Mouse (Mus musculus) lung, embryonic 16.5 days (tissue): ENCODE results near the gene Polg2. TPM values are rescaled to one million over a fixed set of nuclear protein-coding genes. Genes with fewer than 3 reads are reported as not detected.
A peak's percentile ranks its signal among the peaks of the same experiment; 100 is the strongest.
"Not testable (repeated sequence)": the region's sequence is repeated elsewhere in the genome, so short reads cannot be mapped to it uniquely, and the experiment has no call there.

Experiments used
- ATAC-seq: fragments of 200-750 bp; cut with Nextera tagmentation; 2 replicates; pipeline ENCODE4 v1.8.0; 2017; ENCODE audit warnings: low read depth, mild to moderate bottlenecking, moderate library complexity
- H3K27ac ChIP-seq: fragments of 300-500 bp; sonication (generic); 2 replicates; pipeline ENCODE4 v1.5.1; 2014; ENCODE audit warnings: mild to moderate bottlenecking, control low read depth, low read length
- H3K27me3 ChIP-seq: fragments of 300-500 bp; sonication (generic); 2 replicates; pipeline ENCODE4 v1.6.1; 2014; ENCODE audit warnings: low read depth, low read length, mixed read lengths; ENCODE audit not compliant: control insufficient read depth, insufficient read depth
- H3K36me3 ChIP-seq: fragments of 300-500 bp; sonication (generic); 2 replicates; pipeline ENCODE4 v1.6.1; 2014; ENCODE audit warnings: low read length; ENCODE audit not compliant: control insufficient read depth, insufficient read depth
- H3K4me1 ChIP-seq: fragments of 300-500 bp; sonication (generic); replicated peaks from 2 replicates; pipeline ENCODE4 v1.6.1; 2014; ENCODE audit warnings: low read length, mixed read lengths; ENCODE audit not compliant: control insufficient read depth, insufficient read depth
- H3K4me2 ChIP-seq: fragments of 300-500 bp; sonication (generic); 2 replicates; pipeline ENCODE4 v1.6.1; 2014; ENCODE audit warnings: low read depth, low read length, control low read depth
- H3K4me3 ChIP-seq: fragments of 300-500 bp; sonication (generic); 2 replicates; pipeline ENCODE4 v1.5.1; 2014; ENCODE audit warnings: mild to moderate bottlenecking, low read length, control low read depth
- H3K9ac ChIP-seq: fragments of 300-500 bp; sonication (generic); 2 replicates; pipeline ENCODE4 v1.6.1; 2014; ENCODE audit warnings: low read length, control low read depth
- H3K9me3 ChIP-seq: fragments of 300-500 bp; sonication (generic); 2 replicates; pipeline ENCODE4 v1.6.1; 2016; ENCODE audit warnings: low read length; ENCODE audit not compliant: control insufficient read depth
- WGBS: fragments of 180-500 bp; shearing (Covaris S2); extraction: QIAGEN DNeasy Blood & Tissue Kit; methylation state at CpG from one replicate; pipeline ENCODE4 v1.1.7; 2014; 5-methylcytosine and 5-hydroxymethylcytosine counted together
- polyA plus RNA-seq: library from polyadenylated mRNA; unstranded; fragments of >200 nt; fragmentation: Nextera tagmentation; extraction: Ambion mirVana; gene quantifications from 2 replicates; pipeline ENCODE4 v1.2.1, GENCODE M21; 2015

Polg2 gene
- polyA plus RNA-seq, 1 experiment from 2014 or later: 9.0 TPM

DNA sequence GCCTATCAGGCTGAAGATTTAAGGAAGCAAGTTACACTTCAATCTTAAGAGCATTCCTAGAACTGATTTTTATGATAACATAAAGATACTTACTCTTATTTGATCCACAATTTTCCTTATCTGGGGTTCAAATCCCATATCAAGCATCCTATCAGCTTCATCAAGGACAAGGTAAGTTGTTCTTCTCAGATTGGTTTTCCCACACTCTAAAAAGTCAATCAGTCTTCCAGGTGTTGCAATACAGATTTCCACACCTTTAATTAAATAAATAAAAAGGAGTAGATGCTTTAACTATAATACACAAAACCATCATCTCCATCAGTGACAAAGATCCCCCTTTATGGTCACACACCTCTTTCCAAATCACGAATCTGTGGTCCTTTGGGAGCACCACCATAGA lies 5.7 kb upstream of the Polg2 start:
- H3K36me3 ChIP-seq: peaks cover 44% of the 10 kb centered on the region
- 62% methylated on average over 1 of the region's 1 CpGs for WGBS

DNA sequence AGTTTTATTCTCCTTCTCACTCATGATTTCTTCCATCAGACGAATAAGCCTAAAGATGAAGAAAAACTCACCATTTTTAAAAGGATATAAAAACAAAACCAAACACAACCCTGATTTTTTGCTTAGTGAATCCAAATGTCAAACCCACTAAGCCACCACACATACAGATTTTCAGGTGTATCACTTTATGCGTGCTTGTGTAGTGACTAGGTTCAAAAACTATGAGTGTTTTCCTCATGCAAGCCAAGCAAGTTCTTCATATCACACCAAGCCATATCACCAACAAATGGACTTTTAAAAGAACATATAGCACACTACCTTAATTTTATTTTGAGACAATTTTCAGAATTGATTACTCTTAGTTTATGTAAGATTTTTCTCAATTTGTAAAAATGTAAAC lies 5.1 kb upstream of the Polg2 start:
- Histone ChIP-seq H3K27ac (no peak overlapping the region), H3K4me3 (no peak overlapping the region), H3K4me1 (peaks cover 7% of the 10 kb centered on the region), H3K9ac (no peak overlapping the region), H3K4me2 (no peak overlapping the region), H3K9me3 (no peaks in the 10 kb centered on the region), H3K27me3 (no peaks in the 10 kb centered on the region), H3K36me3 (peaks cover 48% of the 10 kb centered on the region)
- WGBS: 82% methylated on average over 2 of the region's 2 CpGs
- no peak for ATAC-seq

More for the DNA sequence above, 5.7 kb upstream of the Polg2 start:
- H3K9me3 ChIP-seq: no peaks in the 10 kb centered on the region
- no peak overlapping the region for H3K27ac ChIP-seq
- H3K4me3 ChIP-seq: peak overlapping the region; percentile 5; the same call in 1 of the 2 replicates
- ATAC-seq: no peak
- H3K9ac ChIP-seq: no peak overlapping the region
- peaks cover 7% of the 10 kb centered on the region for H3K4me1 ChIP-seq
- no peak overlapping the region for H3K4me2 ChIP-seq
- no peaks in the 10 kb centered on the region for H3K27me3 ChIP-seq

DNA sequence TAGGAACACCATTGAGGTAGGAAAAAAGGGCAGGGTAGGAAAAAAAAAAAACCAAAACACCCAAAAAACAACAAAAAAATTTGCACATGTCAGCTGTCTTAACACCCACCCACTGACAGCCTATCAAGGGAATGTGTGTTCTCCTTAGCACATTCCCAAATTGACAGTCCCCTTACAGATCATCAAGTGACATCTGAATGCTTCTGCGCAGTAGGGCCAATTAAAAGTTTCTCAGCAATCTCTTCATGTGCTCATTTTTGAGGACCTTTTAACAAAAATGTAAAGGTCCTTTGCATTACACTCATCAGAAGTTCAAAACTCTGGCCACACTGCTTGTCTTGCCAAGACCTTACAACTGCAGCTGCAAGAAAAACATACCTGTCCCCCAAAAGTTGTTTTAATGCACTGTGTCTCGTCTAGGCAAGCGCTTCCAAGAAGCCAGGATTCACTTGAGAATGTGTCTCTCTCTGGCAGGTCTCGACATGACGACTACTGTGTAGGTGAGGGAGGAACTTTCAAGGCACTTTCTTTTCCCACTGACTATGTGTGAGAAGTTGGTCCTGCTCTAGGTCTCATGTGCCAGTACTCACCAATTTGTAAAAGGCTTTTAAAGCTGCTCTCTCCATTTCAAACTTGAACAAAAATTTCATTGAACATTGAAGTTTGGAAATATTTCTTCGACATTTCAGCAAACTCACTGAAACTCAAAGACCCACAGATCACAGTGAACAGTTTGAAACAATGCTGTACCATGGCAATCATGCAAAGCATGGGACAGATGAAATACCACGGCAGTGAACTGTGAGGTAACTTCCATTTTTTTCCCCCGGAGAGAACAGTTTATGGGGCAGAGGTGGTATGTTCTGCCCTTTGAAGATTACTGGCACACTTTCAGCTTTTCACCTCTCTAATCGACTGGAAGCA lies 3.8 kb upstream of the Polg2 start:
- Histone ChIP-seq H3K4me2 (no peak overlapping the region), H3K27me3 (no peaks in the 10 kb centered on the region), H3K4me1 (peaks cover 7% of the 10 kb centered on the region), H3K9ac (no peak overlapping the region), H3K27ac (no peak overlapping the region), H3K9me3 (no peaks in the 10 kb centered on the region), H3K36me3 (peaks cover 48% of the 10 kb centered on the region), H3K4me3 (no peak overlapping the region)
- WGBS: 72% methylated on average over 9 of the region's 9 CpGs
- no peak for ATAC-seq

DNA sequence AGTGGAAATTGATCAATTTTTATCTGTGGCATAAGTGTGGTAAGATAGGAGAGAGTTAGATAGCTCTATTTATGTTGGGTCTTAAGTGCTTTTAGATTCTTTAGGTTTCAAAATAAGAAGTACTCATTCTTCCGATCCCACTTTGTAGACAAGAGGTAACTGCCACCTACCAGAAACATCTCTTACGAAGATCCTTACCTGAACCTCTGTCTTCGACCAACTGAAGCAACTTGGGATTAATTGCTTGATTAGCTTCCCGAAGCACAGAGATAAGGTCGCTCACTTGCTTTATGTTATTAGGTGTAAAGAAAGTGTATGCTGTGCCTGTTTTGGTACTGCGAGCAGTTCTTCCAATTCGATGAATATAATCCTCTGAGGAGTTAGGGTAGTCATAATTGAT lies 2.9 kb upstream of the Polg2 start:
- not testable (repeated sequence) for ATAC-seq, H3K9me3 ChIP-seq, H3K9ac ChIP-seq, H3K27me3 ChIP-seq, H3K4me1 ChIP-seq, H3K27ac ChIP-seq, H3K4me2 ChIP-seq, H3K4me3 ChIP-seq
- 87% methylated on average over 7 of the region's 7 CpGs for WGBS
- H3K36me3 ChIP-seq: peaks cover 48% of the 10 kb centered on the region

DNA sequence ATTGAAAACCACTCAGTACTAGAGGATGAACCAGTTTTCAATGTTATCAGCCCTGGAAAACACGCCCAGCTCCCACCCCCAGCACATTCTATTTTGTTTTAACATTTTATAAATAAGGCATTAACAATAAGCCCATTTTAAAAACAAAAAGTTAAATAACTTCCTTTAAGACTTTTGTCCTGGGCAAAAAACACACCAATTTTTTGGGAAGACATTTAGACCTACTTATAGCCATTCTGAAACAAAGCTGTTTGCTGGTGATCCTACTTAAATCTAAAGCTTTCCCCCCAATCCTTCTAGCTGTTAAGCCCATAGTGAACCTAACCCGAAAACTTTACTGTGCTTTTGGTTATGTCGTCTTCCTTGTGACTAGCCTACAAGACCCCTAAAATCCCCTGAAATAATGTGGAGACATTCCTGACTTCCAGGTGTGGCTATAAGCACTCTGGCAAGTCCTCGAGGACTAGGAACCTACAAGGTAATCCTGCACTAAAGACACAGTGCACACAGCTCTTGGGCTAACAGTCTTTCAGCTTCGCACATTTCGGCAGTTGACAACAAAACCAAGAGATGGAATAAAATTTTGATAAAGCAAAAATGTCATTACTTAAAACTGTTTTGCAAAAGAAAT lies 1.4 kb upstream of the Polg2 start:
- H3K27me3 ChIP-seq: no peaks in the 10 kb centered on the region
- 71% methylated on average over 6 of the region's 6 CpGs for WGBS
- H3K9me3 ChIP-seq: no peaks in the 10 kb centered on the region
- H3K4me1 ChIP-seq: peaks cover 2% of the 10 kb centered on the region
- H3K4me3 ChIP-seq: no peak overlapping the region
- H3K27ac ChIP-seq: no peak overlapping the region
- peaks cover 43% of the 10 kb centered on the region for H3K36me3 ChIP-seq
- H3K9ac ChIP-seq: no peak overlapping the region
- no peak for ATAC-seq
- H3K4me2 ChIP-seq: no peak overlapping the region

DNA sequence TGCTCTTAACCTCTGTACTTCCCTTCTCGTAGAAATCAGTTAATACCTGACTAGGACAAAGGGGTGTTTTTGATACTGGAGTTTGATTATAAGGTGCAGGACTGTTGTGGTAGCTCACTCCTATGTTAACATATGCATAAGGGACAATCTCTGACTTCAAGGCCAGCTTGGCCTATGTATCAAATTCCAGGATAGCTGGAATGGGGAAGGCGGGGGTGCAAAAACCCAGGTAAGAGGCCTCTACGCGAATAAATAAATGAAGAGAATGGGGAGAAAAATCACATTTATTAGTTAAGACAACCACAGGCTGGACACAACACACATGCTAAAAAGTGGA lies 720 bp upstream of the Polg2 start:
- peaks cover 37% of the 10 kb centered on the region for H3K36me3 ChIP-seq

DNA sequence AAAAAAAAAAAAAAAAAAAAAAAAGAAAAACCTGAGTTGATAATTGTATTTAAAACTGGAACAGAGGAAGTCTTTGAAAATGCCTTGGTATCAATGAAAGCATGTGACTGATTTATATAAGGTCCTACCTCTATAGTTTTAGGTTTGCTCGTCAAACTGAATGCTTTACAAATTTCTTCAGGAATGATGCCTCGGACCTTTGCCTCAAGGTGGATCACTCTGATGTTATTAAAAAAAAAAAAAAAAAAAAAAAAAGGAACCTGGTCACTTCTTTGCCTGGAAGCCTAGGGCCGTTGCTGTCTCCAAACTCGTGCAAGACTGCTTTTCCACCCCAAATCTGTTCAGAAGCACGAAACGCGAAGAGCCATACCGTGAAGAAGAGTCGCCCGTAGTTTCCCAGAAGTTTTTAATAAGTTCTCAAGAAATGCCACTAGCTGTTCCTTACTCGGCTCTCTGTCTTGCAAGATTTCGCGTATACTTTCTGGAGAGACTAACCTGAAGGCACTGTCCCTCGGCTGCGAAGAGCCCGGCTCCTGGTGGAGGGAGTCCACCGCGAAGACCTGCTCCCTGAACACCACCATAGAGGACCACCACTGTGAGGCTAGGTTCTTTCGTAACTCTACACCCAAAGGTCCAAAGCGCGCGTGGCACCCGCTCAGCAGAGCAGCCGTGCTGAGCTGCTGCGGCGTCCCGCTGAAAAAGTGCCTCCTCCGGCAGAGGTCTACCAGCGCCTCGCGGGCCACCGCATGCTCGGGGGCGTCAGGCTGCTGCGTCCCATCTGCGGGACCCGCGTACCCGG lies 549 bp downstream of the Polg2 start:
- Histone ChIP-seq H3K4me1 (no peaks in the 10 kb centered on the region), H3K27me3 (no peaks in the 10 kb centered on the region), H3K9me3 (no peaks in the 10 kb centered on the region), H3K36me3 (peaks cover 39% of the 10 kb centered on the region), H3K9ac (peak overlapping the region; percentile 96), H3K4me2 (peak overlapping the region; percentile 69), H3K4me3 (peak overlapping the region; percentile 93), H3K27ac (peak overlapping the region; percentile 98)
- peak; percentile 84 for ATAC-seq
- WGBS: 2% methylated on average over 39 of the region's 39 CpGs

More for the DNA sequence above, 720 bp upstream of the Polg2 start:
- Histone ChIP-seq H3K4me2 (peak overlapping the region; percentile 69; the same call in 1 of the 2 replicates), H3K9me3 (no peaks in the 10 kb centered on the region), H3K9ac (peak overlapping the region; percentile 96; the same call in 1 of the 2 replicates), H3K4me1 (no peaks in the 10 kb centered on the region), H3K4me3 (peak overlapping the region; percentile 93), H3K27ac (peak overlapping the region; percentile 98), H3K27me3 (no peaks in the 10 kb centered on the region)
- no peak for ATAC-seq
- 62% methylated on average over 4 of the region's 4 CpGs for WGBS

DNA sequence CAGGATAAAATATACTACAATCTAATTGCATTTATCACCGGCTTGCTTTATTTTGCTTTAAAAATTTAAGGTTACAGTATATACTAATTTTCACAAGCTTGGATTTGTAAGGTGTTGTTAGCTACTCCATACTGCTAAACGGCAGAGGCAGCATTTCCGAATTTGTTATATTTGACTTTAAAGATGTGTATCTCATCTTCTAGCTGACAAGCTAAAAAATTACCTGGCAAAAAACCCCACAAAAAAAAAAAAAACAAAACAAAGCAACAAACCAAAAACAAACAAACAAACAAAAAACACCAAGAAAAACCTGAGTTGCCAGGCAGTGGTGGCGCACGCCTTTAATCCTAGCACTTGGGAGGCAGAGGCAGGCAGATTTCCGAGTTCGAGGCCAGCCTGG lies 1.2 kb downstream of the Polg2 start:
- no peaks in the 10 kb centered on the region for H3K4me1 ChIP-seq

DNA sequence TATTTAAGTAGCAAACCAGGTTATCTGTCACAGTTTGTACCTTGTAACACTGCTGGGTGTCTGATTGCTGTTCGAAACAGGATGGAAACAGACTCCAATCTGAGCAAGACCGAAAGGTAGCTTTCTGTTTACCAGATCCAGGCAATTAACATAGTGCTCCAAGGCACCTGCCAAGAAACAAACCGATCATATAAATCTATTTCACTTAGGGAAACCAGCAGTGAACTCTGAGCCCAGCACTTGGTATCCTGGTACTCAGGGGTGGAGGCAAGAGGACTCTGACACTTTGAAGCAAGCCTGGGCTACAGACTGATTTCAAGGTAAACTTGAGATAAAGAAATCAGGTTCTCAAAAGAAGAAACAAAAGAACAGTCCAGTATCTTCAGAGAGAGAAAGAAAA lies 1.9 kb downstream of the Polg2 start:
- Histone ChIP-seq H3K36me3 (peaks cover 35% of the 10 kb centered on the region), H3K4me1 (no peaks in the 10 kb centered on the region), H3K4me2 (no peak overlapping the region), H3K27ac (no peak overlapping the region), H3K27me3 (no peaks in the 10 kb centered on the region), H3K9ac (no peak overlapping the region), H3K9me3 (no peaks in the 10 kb centered on the region), H3K4me3 (no peak overlapping the region)
- no peak for ATAC-seq
- WGBS: 85% methylated on average over 3 of the region's 3 CpGs

More for the DNA sequence above, 1.2 kb downstream of the Polg2 start:
- Histone ChIP-seq H3K9me3 (no peaks in the 10 kb centered on the region), H3K9ac (no peak overlapping the region), H3K36me3 (peaks cover 38% of the 10 kb centered on the region), H3K4me2 (peak overlapping the region; percentile 69), H3K4me3 (no peak overlapping the region), H3K27me3 (no peaks in the 10 kb centered on the region), H3K27ac (no peak overlapping the region)
- no peak for ATAC-seq
- WGBS: 87% methylated on average over 7 of the region's 7 CpGs
